Mouse (Mus musculus): ENCODE data around the gene Mpp4.

The Mpp4 gene

DNA sequence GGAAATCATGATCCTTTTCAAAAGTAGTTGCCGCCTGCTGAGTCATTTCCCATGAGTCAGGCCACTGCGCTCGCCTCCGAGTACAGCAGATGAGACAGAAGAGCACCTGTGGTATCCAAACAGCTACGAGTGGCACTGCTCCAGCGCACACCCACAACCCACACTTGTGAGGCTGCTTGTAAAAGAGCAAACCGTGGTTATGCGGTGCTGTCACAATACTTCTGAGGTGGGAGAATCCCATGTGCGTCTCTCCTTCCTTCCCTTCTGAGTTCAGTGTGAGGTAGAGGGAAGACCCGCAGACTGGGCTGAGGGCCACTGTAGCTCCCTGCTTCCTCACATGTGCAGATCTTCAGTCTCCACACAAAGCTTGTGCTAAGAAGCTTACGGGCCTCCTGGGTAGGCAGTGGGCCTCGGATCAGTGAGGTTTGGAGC is at the start of gene Mpp4:
Gene Mpp4, minus strand, starts transcription at position 360 of the 432 bp plus-strand sequence.
- DNase-seq = no peak

- DNase-seq = peak; percentile 20
These were observed 49.8 kb upstream of the Mpp4 start for GRCm38 (mm10) chr1:59212951-59213350.

DNA sequence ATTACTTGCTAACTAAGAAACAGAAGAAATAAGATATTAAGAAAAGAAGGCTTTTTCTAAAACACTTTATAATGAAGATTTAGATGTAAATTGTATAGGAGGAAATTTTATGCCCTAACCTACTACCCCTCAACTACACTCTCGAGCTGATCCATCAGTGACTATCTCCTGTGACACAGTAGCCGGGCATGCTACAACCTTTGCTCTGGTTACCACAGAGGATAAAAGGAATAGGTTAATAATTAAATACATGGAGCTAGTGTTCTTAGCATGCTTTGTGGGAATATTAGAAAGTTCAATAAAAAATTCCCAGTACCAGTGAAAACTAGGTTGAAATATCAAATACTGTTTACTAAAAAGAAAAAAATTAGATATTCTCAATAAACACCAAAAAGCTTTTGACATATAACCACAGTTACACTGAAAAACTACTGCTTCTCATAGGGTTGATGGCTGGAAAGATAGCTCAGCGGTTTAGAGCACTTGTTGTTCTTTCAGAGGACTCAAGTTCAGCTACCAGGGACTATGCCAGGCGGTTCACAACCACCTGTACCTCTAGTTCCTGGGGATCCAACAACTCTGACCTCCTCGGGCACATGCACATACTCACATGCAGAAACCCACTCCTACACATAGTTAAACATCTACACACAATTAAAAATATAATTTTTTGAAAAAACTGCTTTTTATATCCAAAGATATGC is 49.0 kb upstream of the Mpp4 start:
- peak; percentile 79 for DNase-seq

- peak; percentile 83 for DNase-seq
These were observed 48.5 kb upstream of the Mpp4 start for GRCm38 (mm10) chr1:59211651-59212050.

GRCm38 (mm10) chr1:59208331-59208730 is 45.1 kb upstream of the Mpp4 start:
- no peak for DNase-seq

DNA sequence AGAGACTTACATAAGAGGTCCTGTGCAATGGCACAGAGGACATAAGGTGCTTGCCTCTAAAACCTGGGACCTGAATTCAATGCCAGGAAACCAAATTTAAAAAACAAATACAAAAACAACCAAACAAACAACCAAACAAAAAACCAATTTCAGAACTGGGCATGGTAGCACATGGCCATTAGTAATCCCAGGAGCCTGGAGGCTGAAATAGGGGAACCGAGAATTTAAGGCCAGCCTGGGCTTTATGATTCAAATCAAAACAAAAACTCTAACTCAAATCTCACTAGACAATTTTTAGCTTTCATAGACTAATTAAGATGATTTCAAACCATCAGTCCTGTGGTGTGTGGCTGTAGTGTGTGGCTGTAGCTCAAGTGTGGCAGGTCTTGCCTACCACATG is 41.3 kb upstream of the Mpp4 start:
- no peak for DNase-seq

DNA sequence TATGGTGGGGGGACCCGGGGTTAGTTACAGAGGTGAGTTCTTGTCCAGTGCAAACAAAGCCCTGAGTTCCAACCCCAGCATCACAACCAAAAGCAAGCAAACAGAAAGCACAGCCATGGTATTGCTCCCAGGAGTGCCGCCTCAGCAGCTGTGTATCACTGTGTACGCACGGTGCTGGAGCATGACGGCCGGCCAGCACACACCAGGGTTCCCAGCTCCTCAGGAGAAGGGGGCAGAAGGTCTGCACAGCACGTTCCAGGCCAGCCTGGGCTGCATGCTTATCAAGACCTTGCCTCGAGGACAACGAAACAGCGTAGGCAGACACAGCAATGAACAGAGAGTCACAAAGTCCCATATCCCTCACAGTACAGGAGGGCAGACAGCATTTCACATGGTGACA is 39.2 kb upstream of the Mpp4 start:
- DNase-seq = no peak

GRCm38 (mm10) chr1:59201561-59201960 is 38.4 kb upstream of the Mpp4 start:
- no peak for DNase-seq

DNA sequence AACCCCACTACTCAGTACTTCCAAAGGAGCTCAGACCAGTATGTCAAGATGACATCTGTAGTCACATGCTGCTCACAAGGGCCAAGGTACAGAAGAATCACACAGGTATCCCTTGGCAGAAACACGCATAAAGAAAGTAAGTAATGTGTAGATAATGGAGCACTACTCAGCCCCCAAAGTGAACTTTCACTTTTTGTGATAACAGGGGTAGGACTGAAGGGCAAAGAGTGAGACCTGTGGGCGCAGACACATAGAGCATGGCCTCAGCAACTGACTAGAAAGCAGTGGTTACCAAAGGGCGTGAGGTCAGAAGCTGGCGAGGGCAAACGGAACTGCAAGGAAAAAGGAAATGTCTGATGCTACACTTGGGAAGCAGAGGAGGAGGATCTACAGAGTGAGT is 37.8 kb upstream of the Mpp4 start:
- DNase-seq = no peak

- DNase-seq = no peak
These were observed 31.8 kb upstream of the Mpp4 start for GRCm38 (mm10) chr1:59194979-59195378.

- DNase-seq = no peak
These were observed 24.6 kb upstream of the Mpp4 start for GRCm38 (mm10) chr1:59187786-59188185.

GRCm38 (mm10) chr1:59186317-59186716 is 23.1 kb upstream of the Mpp4 start:
- no peak for DNase-seq

GRCm38 (mm10) chr1:59185410-59185809 is 22.2 kb upstream of the Mpp4 start:
- DNase-seq = no peak

DNA sequence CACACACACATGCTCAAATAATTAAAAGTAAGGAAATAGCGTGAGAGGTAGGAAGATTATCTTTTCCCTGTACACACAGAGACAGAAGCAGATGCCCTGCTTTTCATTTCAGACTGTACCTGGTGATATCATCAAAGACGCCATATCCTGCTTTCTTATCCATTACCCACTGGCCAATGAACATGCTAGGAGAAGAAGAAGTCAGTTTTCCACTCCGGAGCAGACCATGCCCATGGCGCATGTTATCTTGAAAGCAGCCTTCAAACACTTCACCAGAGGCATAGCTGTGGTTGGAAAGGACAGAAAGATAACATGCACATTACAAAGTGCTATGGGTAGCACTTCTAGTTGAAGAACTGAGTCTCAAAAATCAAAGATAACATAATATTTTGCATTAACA is 19.9 kb upstream of the Mpp4 start:
- DNase-seq = no peak

GRCm38 (mm10) chr1:59182373-59182772 is 19.2 kb upstream of the Mpp4 start:
- no peak for DNase-seq

GRCm38 (mm10) chr1:59180003-59180402 is 16.8 kb upstream of the Mpp4 start:
- no peak for DNase-seq

DNA sequence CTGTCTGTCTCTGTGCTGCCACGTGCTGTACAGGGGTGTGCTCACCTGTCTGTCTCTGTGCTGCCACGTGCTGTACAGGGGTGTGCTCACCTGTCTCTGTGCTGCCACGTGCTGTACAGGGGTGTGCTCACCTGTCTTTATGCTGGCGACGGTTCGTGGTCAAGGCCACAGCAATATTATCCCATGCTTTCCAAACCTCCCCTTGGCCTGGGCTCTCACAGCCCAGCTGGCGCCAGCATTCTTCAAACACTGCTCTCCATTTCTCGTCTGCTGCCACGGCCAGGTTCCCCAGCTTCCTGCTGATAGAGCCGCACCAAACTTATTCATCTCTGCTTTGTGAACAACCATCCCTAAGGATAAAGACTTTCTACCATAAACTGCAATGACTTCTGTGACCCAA is 15.2 kb upstream of the Mpp4 start:
- no peak for DNase-seq

- DNase-seq = no peak
These were observed 11.6 kb upstream of the Mpp4 start for GRCm38 (mm10) chr1:59174514-59175373.

GRCm38 (mm10) chr1:59173023-59173422 is 9.8 kb upstream of the Mpp4 start:
- DNase-seq = no peak

DNA sequence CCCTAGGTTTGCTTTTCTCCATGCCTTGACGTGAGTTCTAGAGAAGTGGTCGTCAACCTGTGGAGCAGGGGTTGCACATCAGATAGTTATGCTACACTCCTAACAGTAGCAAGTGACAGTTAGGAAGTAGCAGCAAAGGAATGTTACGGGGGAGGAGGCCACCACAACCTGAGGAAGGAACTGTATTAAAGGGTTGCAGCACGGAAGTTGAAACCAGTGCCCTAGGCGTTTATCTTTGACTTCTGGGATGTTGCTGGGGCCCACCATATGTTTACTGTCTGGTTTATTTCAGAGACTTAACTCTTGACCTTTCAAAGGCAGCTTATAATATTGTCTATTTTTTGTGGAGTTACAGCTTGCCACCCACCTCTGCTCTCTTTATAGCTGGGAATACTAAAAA is 8.7 kb upstream of the Mpp4 start:
- no peak for DNase-seq

DNA sequence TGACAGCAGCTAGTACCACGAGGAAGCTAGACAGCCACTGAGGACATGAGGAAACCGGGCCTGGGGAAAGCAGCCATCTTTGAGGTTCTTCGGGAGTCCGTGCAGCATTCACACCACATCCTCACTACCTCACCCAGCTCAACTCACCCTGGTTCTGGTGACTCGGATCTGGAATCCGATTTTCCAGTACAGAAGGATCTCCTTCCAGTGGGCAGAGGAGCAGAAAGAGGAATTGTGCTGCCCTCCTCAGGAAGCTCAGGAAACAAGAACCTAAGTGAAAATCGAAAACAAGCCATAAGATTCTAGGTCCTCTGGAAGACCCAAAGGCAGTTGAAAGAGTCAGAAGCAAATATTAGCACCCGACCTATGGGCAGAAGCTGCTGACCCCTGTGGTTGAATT is 7.1 kb upstream of the Mpp4 start:
- peak; percentile 43 for DNase-seq

DNA sequence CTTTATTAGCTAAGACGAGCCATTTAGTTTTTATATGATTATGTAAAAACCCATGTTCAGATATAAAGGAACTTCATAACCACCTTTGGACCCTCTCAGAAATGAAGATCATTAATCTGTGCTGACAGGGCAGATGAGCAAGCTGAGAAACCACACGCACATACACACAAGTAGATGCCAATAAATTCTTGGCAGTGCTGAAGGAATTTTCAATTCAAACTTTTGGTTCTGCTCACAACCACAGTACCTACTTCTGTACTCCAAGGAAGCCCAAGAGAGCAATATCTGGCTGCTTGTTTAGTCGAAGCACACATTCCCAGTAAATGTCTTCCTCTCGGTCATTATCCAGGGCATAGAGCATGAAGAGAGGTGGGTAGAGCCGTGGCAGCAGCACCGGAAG is 6.4 kb upstream of the Mpp4 start:
- peak; percentile 70 for DNase-seq

GRCm38 (mm10) chr1:59168556-59168955 is 5.4 kb upstream of the Mpp4 start:
- peak; percentile 65 for DNase-seq
